Mouse (Mus musculus) left cerebral cortex, adult 9 months (tissue): ENCODE data around the gene 2610528J11Rik.
"Not testable (repeated sequence)": the region's sequence is repeated elsewhere in the genome, so short reads cannot be mapped to it uniquely, and the experiment has no call there.

Experiments used
- DNase-seq, 2 experiments: peaks; one replicate each; pipeline ENCODE4 v3.0.0; 2022; ENCODE audit warnings: low spot score in 2 of 2

2610528J11Rik gene

GRCm38 (mm10) chr4:118526408-118527334, at the start of gene 2610528J11Rik:
2610528J11Rik (plus strand) TSS chr4:118526999.
- DNase-seq, result no peak

GRCm38 (mm10) chr4:118489717-118490132, 37.1 kb upstream of the 2610528J11Rik start, which contains the start of gene Tie1:
Tie1 (minus strand) TSS chr4:118490061.
- no peak for DNase-seq

DNA sequence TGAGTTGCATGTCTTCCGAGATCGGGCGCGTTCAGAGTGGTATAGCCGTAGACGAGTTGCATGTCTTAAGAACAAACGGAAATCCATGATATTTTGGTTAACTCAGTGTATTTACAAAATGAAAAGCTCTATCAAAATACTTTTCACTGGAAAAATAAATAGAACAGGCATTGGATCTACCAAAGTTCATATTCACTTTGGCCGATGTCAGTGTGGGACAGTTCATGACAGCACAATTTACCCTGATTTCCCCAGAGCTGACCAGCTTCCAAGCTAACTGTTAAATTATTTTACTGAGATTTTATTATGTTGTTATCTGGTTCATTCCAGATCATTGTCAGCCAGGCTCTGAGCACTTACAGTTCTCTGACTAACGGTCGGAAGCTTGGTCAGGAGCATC, 36.3 kb upstream of the 2610528J11Rik start:
- DNase-seq, result no peak

- DNase-seq, result no peak
Measured at GRCm38 (mm10) chr4:118500171-118500724, 26.6 kb upstream of the 2610528J11Rik start.

DNA sequence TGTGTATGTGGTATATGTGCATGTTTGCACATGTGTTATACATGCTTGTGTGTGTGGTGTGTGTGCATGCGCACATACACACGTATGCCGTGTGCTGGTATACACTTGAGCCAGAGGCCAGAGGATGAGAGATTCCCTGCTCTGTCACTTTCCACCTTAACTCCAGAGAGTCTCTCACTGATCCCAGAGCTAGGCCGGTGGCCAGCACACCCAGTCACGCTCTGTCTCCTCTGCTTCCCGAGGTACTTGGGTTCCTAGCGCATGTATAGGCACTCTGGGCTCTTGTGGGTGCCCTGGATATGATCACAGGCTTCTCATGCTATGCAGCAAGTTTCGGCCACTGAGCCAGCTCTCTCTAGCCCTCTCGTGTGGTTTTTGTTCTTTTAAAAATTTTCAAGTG, 26.0 kb upstream of the 2610528J11Rik start:
- DNase-seq, result no peak

DNA sequence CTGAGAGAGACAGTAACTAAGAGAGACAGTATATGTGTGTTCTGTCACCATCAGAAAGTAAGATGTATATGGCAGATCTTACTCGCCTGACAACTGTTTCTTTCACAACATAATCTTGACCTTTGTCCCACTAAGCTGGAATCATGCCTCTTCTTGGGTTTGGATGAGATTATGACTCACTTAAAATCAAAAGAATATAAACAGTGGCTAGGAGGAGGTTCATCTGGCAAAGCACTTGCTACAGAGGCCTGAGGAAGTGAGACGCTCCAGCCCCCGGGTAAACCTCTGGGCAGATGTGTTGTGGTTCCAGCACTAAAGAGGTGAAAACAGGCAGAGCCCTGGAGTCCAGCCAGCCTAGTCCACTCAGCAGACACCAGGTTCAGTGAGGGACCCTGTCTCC, 21.2 kb upstream of the 2610528J11Rik start:
- DNase-seq, result no peak

DNA sequence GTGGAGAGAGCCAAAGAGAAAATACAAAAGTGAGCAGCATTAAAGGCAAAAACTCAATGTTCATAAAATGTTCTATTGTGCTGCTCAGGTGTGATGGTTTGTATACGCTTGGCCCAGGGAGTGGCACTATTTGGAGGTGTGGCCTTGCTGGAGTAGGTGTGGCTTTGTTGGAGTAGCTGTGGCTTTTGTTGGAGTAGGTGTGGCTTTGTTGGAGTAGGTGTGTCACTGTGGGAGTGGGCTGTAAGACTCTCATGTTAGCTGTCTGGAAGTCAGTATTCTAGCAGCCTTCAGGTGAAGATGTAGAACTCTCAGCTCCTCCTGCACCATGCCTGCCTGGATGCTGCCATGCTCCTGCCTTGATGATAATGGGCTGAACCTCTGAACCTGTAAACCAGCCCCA, 19.6 kb upstream of the 2610528J11Rik start:
- not testable (repeated sequence) for DNase-seq

GRCm38 (mm10) chr4:118509050-118509449, 17.7 kb upstream of the 2610528J11Rik start:
- DNase-seq, result no peak

GRCm38 (mm10) chr4:118516699-118517496, 9.9 kb upstream of the 2610528J11Rik start:
- no peak for DNase-seq

DNA sequence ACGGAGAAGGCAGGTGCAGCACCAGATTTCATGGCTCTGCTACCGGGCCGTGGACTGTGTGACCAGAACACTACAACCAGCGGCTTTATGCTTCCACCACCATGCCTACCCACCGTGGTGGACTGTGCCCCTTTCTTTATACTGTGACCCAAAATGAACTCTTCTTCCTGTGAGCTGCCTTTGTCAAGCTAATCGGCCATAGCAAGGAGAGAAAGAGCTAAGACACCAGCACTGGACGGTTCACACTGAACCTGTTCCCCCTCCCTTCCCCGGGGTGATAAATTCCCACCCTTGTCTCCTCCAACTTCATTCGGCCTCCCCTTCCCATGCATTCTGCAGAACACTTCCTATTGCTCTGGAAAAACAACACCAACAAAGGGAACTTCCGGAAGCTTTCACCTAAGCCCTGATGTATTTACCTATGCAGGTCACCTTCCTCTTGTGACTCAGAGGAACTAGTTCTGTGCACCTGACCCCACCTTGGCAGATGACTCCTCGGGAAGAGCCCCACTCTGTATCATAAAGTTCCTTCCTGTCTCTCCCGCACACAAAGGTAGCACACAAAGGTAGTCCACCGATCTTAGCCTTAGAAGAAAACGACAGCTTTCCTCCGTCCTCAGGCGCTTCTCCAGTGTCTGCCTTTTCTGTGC, 9.2 kb upstream of the 2610528J11Rik start:
- no peak for DNase-seq

GRCm38 (mm10) chr4:118518208-118518607, 8.6 kb upstream of the 2610528J11Rik start:
- no peak for DNase-seq

- no peak for DNase-seq
Measured at GRCm38 (mm10) chr4:118522248-118522647, 4.6 kb upstream of the 2610528J11Rik start.

DNA sequence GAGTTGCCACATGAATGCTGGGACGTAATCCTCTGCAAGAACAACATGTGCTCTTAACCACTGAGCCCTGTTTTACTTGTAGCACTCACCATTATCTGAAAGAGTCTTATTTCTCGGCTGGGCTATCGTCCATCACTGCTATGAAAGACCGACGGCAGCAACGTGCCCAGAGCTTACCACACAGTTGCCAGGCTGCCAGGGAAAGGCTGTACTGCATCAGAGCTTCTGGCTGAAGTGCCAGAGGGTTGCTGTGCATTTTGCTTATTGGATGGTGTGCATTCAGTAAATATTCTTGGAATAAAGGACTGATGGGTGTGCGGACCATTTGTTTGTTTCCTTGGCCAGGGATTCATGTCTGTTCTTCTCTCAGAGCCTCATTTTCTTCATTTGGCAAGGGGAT, 2.8 kb upstream of the 2610528J11Rik start:
- DNase-seq, result no peak

DNA sequence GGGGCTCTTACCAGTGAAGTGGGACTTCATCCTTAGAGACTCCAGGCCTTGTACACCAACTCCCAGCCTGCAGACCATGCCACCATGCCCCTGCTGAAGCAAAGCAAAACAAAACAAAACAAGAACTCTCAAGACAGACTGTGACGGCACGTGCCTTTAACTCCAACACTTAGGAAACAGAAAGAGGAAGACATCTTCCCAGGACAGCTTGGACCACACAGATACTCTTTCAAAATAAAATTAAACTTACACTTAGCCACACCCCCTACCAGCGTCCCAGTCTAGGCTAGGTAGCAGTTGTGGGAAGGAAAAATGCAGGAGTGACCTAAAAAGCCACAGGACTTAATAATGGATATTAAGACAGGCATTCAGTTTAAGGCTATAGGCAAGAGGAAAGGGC, 1.0 kb upstream of the 2610528J11Rik start:
- no peak for DNase-seq

- DNase-seq, result no peak
Measured at GRCm38 (mm10) chr4:118527335-118527681, 509 bp downstream of the 2610528J11Rik start.

GRCm38 (mm10) chr4:118527720-118528119, 921 bp downstream of the 2610528J11Rik start:
- no peak for DNase-seq

DNA sequence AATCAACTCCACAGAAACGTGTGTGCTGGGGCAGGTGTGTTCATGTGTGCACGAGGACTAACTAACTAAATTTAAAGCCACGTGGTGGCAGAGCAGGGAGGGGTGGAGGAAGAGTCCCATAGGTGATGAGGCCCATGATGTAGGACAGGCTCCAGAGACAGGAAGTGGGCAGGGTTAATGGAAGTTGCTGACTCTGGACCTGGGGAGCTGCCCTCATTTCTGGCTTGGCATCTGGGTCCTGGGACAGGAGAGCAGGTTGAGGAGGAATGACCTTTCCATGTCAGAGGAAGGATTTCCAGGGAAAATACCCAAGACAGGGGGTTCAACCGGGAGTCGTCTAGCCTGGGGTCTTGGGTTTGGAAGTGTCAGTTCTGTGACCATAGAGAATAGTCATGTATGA, 5.9 kb downstream of the 2610528J11Rik start:
- DNase-seq, result no peak

- no peak for DNase-seq
Measured at GRCm38 (mm10) chr4:118533156-118533555, 6.4 kb downstream of the 2610528J11Rik start.

DNA sequence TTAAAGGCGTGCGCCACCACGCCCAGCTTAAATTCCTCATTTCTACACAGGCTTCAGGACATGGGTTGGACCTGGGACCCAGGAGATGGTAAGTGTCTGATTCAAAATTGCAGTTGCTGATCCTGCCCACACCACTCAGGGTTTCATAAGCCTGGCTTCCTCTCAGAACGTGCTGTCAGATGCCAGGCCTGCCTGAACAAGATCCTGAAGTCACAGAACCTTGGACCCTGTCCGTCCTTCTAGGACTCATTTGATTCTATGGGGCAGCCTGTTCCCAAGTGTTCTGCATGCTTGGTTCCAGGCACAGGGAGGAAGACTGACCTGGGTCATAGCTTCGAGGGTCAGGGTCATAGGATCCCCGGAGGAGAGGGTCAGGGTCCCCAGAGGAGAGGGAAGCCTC, 6.8 kb downstream of the 2610528J11Rik start:
- DNase-seq, result no peak

GRCm38 (mm10) chr4:118535610-118536009, 8.8 kb downstream of the 2610528J11Rik start:
- no peak for DNase-seq

GRCm38 (mm10) chr4:118537801-118538200, 11.0 kb downstream of the 2610528J11Rik start:
- DNase-seq, result no peak

- DNase-seq, result no peak
Measured at GRCm38 (mm10) chr4:118539904-118540303, 13.1 kb downstream of the 2610528J11Rik start.
